Mouse (Mus musculus) megakaryocyte, embryonic 14.5 days (primary cell): Measurements from ENCODE around the gene Slamf8.

Experiments
- FLI1 ChIP-seq: IDR thresholded peaks from 2 replicates; pipeline ENCODE4 v1.6.1; 2012; ENCODE audit warnings: low read length, inconsistent platforms, mixed read lengths
- GATA1 ChIP-seq: IDR thresholded peaks from 3 replicates; pipeline ENCODE4 v1.6.1; 2012; ENCODE audit warnings: mixed read lengths, low read length, inconsistent platforms, borderline replicate concordance

DNA sequence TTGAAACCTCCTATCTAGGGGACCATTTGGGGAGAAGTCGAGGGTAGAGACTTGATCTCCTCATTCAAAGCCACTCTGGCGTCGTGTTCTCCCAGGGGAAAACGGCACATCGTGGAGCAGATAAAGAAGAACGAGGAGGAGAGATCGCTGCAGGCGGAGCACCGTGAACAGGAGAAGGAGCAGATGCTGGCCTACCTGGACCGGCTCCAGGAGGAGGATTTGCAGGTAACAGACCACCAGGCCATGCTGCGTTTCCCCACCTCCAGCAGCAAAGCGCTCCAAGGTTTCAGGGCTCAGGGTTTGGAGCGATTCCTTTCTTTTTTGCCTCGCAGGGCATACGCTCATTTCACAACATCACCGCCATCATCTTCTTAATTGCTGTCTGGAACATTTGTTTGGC lies 55.3 kb downstream of the Slamf8 start:
- no peak for TF ChIP-seq GATA1
- TF ChIP-seq FLI1, result no peak
